Mouse (Mus musculus): ENCODE results near the gene Dzank1. TPM values are rescaled to one million over a fixed set of nuclear protein-coding genes. Genes with fewer than 3 reads are reported as not detected.

Dzank1 gene
- polyA plus RNA-seq, 2 experiments = 1.6 to 1.7 TPM

DNA sequence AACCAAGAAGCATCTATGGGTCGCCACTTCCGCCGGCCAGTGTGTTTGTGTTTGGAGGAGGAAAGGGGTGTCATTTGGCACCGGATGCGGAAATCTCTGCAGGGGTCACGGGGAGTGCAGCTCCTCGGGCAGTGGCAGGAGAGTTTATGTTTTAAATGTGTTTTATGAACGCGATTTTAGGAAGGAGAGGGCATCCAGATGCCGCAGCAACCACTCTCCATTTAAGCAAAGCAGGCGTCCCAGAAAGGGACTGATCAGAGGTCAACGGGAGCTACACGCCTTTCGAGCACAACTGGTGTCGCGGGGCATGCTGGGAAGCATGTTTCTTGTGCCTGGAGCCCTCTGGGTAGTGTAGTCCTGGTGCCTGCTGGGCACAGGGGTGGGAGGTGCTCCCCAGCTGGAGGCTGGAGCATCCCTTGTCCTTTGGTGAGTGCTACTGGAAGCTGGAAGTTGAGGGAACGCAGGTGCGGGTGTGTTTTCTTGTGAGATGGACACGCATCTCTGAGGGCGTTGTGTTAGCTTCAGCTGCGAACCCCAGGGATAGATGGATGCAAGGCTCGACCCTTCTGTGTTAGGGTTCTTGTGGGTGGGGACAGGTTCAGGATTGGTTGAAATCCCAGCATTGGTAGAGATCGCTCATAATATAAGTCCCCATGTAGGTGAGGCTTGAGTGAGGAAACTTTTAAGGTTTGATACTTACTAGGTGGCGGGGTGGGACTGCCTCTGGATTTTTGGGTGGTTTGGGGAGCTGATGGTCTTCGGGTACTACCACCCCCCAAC is 68.0 kb downstream of the Dzank1 start:
- H3K36me3 ChIP-seq (ENCODE audit: control insufficient read depth, insufficient read depth, low read length) = no peaks in the 10 kb centered on the region
- peaks cover 8% of the 10 kb centered on the region for H3K4me1 ChIP-seq (ENCODE audit: control insufficient read depth, insufficient read depth, low read length)
- H3K9ac ChIP-seq (ENCODE audit: low read depth, low read length, severe bottlenecking) = peak overlapping the region; percentile 51
- peak overlapping the region; percentile 51 for H3K4me3 ChIP-seq (replicated peaks; ENCODE audit: low read length)
- H3K4me2 ChIP-seq (replicated peaks; ENCODE audit: low read depth, low read length, severe bottlenecking) = peak overlapping the region; percentile 66
- H3K27ac ChIP-seq (replicated peaks; ENCODE audit: low read depth, low read length) = 0 out of 2 replicates have a peak overlapping the region, but pooled peaks have one; percentile 59
- 7% methylated on average over 25 of the region's 25 CpGs for WGBS
- H3K27me3 ChIP-seq (ENCODE audit: control insufficient read depth, insufficient read depth, low read length) = no peaks in the 10 kb centered on the region
- H3K9me3 ChIP-seq (ENCODE audit: control insufficient read depth, low read length) = no peaks in the 10 kb centered on the region
- ATAC-seq (ENCODE audit: low FRiP score, low read depth) (peak; percentile 97), DNase-seq (ENCODE audit: low spot score) (peak; percentile 85)
- no peak for TF ChIP-seq POLR2A (IDR thresholded peaks at IDR 0.05; ENCODE audit: borderline replicate concordance, extremely low read depth, insufficient read depth, insufficient read length)

DNA sequence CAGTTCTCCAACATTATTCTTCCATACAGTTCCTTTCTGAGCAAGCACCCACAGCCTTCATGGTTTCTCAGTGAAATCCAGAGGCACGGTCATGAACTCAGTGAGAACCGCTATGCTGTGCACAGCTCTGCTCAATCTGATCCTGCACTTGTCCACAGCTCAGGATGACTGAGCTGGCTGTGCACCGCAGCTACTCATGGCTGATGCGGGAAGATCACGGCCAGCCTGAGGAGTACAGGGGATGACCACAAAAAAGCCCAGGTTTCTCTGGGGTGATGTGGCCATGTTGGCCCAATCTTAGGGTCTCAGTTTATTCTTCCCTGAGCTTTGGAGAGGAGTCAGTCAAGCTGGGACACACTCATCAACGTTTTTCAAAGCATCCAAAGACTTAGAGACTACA is 68.9 kb downstream of the Dzank1 start:
- peak overlapping the region; percentile 66 for H3K4me2 ChIP-seq (replicated peaks; ENCODE audit: low read depth, low read length, severe bottlenecking)
- H3K4me3 ChIP-seq (replicated peaks; ENCODE audit: low read length) = peak overlapping the region; percentile 51
- WGBS = 72% methylated on average over 6 of the region's 6 CpGs
- no peaks in the 10 kb centered on the region for H3K9me3 ChIP-seq (ENCODE audit: control insufficient read depth, low read length)
- no peak for TF ChIP-seq POLR2A (IDR thresholded peaks at IDR 0.05; ENCODE audit: borderline replicate concordance, extremely low read depth, insufficient read depth, insufficient read length)
- no peak overlapping the region for H3K27ac ChIP-seq (replicated peaks; ENCODE audit: low read depth, low read length)
- H3K9ac ChIP-seq (ENCODE audit: low read depth, low read length, severe bottlenecking) = no peak overlapping the region; the same call in 1 of the 2 replicates
- no peaks in the 10 kb centered on the region for H3K36me3 ChIP-seq (ENCODE audit: control insufficient read depth, insufficient read depth, low read length)
- DNase-seq (ENCODE audit: low spot score) (no peak), ATAC-seq (ENCODE audit: low FRiP score, low read depth) (no peak)
- H3K4me1 ChIP-seq (ENCODE audit: control insufficient read depth, insufficient read depth, low read length) = peaks cover 8% of the 10 kb centered on the region
- no peaks in the 10 kb centered on the region for H3K27me3 ChIP-seq (ENCODE audit: control insufficient read depth, insufficient read depth, low read length)

DNA sequence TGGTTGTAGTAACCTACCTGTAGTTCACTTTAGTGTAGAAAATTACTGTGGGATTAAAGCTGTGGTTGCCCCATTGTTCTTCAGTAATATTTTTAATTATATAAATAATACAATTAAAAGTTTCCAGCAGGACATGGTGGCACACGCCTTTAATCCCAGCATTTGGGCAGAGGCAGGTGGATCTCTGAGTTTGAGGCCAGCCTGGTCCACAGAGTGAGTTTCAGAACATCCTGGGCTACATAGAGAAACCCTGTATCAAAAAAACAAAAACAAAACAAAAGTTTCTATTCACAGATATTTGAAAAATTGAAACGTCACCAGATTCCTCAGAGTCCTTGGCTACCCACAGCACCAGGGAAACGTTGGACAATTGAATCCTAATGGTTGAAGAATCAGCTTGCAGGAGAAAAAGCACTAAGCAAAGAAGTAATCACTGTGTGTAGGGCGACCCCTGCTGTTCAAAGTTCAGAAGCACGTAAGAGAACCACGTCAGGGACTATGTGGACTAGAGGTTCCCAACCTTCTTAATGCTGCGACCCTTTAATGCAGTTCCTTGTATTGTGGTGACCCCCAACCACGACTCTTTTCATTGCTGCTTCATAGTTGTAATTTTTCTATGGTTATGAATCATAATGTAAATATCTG is 74.7 kb downstream of the Dzank1 start:
- 15% methylated on average over 8 of the region's 8 CpGs for WGBS
- Histone ChIP-seq H3K27ac (replicated peaks; ENCODE audit: low read depth, low read length) (no peak overlapping the region), H3K9me3 (ENCODE audit: control insufficient read depth, low read length) (no peaks in the 10 kb centered on the region), H3K27me3 (ENCODE audit: control insufficient read depth, insufficient read depth, low read length) (no peaks in the 10 kb centered on the region), H3K4me1 (ENCODE audit: control insufficient read depth, insufficient read depth, low read length) (no peaks in the 10 kb centered on the region), H3K36me3 (ENCODE audit: control insufficient read depth, insufficient read depth, low read length) (no peaks in the 10 kb centered on the region), H3K9ac (ENCODE audit: low read depth, low read length, severe bottlenecking) (no peak overlapping the region), H3K4me3 (replicated peaks; ENCODE audit: low read length) (no peak overlapping the region), H3K4me2 (replicated peaks; ENCODE audit: low read depth, low read length, severe bottlenecking) (no peak overlapping the region)
- ATAC-seq (ENCODE audit: low FRiP score, low read depth) (peak; percentile 60), DNase-seq (ENCODE audit: low spot score) (peak; percentile 83)
- TF ChIP-seq POLR2A (IDR thresholded peaks at IDR 0.05; ENCODE audit: borderline replicate concordance, extremely low read depth, insufficient read depth, insufficient read length) = no peak

DNA sequence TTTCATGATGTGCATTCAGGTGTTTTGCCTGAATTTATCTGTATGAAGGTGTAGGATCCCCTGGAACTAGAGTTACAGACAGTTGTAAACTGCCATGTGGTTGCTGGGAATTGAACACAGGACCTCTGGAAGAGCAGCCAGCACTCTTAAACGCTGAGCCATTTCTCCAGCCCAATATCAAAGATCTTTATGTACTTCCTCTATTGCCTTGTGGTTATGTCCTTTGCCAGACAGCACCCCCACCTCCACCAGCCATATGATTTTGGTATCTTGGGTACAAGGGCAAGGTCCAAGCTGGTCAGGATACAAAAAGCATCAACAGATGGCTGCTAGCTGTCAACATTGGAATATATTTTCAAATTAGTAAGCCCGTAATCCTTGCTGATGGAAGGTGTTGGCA is 76.8 kb downstream of the Dzank1 start:
- no peak for TF ChIP-seq POLR2A (IDR thresholded peaks at IDR 0.05; ENCODE audit: borderline replicate concordance, extremely low read depth, insufficient read depth, insufficient read length)
- no peak overlapping the region for H3K27ac ChIP-seq (replicated peaks; ENCODE audit: low read depth, low read length)
- no peak overlapping the region for H3K4me2 ChIP-seq (replicated peaks; ENCODE audit: low read depth, low read length, severe bottlenecking)
- no peaks in the 10 kb centered on the region for H3K4me1 ChIP-seq (ENCODE audit: control insufficient read depth, insufficient read depth, low read length)
- ATAC-seq (ENCODE audit: low FRiP score, low read depth) = no peak
- WGBS = 71% methylated on average over 2 of the region's 2 CpGs
- no peaks in the 10 kb centered on the region for H3K9me3 ChIP-seq (ENCODE audit: control insufficient read depth, low read length)
- DNase-seq (ENCODE audit: low spot score) = no peak
- no peak overlapping the region for H3K9ac ChIP-seq (ENCODE audit: low read depth, low read length, severe bottlenecking)
- no peak overlapping the region for H3K4me3 ChIP-seq (replicated peaks; ENCODE audit: low read length)
- H3K27me3 ChIP-seq (ENCODE audit: control insufficient read depth, insufficient read depth, low read length) = no peaks in the 10 kb centered on the region
- no peaks in the 10 kb centered on the region for H3K36me3 ChIP-seq (ENCODE audit: control insufficient read depth, insufficient read depth, low read length)

DNA sequence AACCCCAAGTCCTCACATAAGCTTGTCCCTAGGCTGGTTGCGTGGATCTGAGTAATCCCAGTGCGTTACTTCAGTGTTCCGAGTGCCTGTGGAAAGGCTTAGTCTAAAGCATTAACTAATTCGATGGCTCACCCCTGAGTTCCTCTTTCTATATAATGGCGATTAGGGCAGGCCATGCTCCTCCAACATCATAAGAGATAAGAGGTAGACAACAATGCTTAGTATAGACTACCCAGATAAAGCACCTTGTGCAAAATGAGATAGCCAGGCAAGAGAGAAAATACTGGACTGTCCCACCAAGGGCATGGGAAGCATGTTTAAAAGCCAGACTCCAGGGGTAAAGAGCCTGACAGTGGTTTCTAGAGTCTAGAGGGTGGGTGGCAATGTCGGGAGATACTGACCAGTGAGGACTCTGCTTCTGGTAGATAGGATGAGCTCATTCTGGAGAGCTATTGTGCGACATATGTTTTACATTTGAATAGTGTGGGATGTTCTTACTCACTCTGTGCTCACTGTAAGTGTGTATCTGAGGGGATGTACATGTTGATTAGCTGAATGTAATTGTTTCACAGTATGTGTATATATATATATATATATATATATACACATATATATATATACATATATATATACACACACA is 80.7 kb downstream of the Dzank1 start:
- Histone ChIP-seq H3K9ac (ENCODE audit: low read depth, low read length, severe bottlenecking) (no peak overlapping the region), H3K4me2 (replicated peaks; ENCODE audit: low read depth, low read length, severe bottlenecking) (no peak overlapping the region), H3K4me3 (replicated peaks; ENCODE audit: low read length) (no peak overlapping the region), H3K9me3 (ENCODE audit: control insufficient read depth, low read length) (no peaks in the 10 kb centered on the region), H3K27me3 (ENCODE audit: control insufficient read depth, insufficient read depth, low read length) (no peaks in the 10 kb centered on the region), H3K4me1 (ENCODE audit: control insufficient read depth, insufficient read depth, low read length) (no peaks in the 10 kb centered on the region), H3K27ac (replicated peaks; ENCODE audit: low read depth, low read length) (no peak overlapping the region), H3K36me3 (ENCODE audit: control insufficient read depth, insufficient read depth, low read length) (no peaks in the 10 kb centered on the region)
- ATAC-seq (ENCODE audit: low FRiP score, low read depth) (no peak), DNase-seq (ENCODE audit: low spot score) (no peak)
- WGBS = 84% methylated on average over 7 of the region's 7 CpGs
- TF ChIP-seq POLR2A (IDR thresholded peaks at IDR 0.05; ENCODE audit: borderline replicate concordance, extremely low read depth, insufficient read depth, insufficient read length) = no peak

All from limb, embryonic 14.5 days (tissue).